Mouse (Mus musculus) kidney, embryonic 14.5 days (tissue): ENCODE data around the gene Afdn. TPM values are rescaled to one million over a fixed set of nuclear protein-coding genes. Genes with fewer than 3 reads are reported as not detected.
"Not testable (repeated sequence)": the region's sequence is repeated elsewhere in the genome, so short reads cannot be mapped to it uniquely, and the experiment has no call there.

Experiments used
- ATAC-seq: fragments of 200-750 bp; cut with Nextera tagmentation; 2 replicates; pipeline ENCODE4 v1.8.0; 2017; ENCODE audit warnings: moderate number of reproducible peaks, mild to moderate bottlenecking, moderate TSS enrichment, moderate library complexity; ENCODE audit not compliant: low FRiP score, low TSS enrichment
- H3K27ac ChIP-seq: fragments of 300-500 bp; sonication (generic); 2 replicates; pipeline ENCODE4 v1.5.1; 2014; ENCODE audit warnings: low read depth, mild to moderate bottlenecking, low read length, moderate library complexity, mixed read lengths
- H3K27me3 ChIP-seq: fragments of 300-500 bp; sonication (generic); 2 replicates; pipeline ENCODE4 v1.6.1; 2014; ENCODE audit warnings: mild to moderate bottlenecking, low read length; ENCODE audit not compliant: control insufficient read depth, insufficient read depth
- H3K36me3 ChIP-seq: fragments of 300-500 bp; sonication (generic); 2 replicates; pipeline ENCODE4 v1.6.1; 2014; ENCODE audit warnings: low read length, mixed read lengths; ENCODE audit not compliant: control insufficient read depth, insufficient read depth
- H3K4me1 ChIP-seq: fragments of 300-500 bp; sonication (generic); 2 replicates; pipeline ENCODE4 v1.6.1; 2014; ENCODE audit warnings: low read length, mixed read lengths; ENCODE audit not compliant: control insufficient read depth, insufficient read depth
- H3K4me2 ChIP-seq: fragments of 300-500 bp; sonication (generic); replicated peaks from 2 replicates; pipeline ENCODE4 v1.6.1; 2014; ENCODE audit warnings: low read depth, mild to moderate bottlenecking, low read length
- H3K4me3 ChIP-seq: fragments of 300-500 bp; sonication (generic); 2 replicates; pipeline ENCODE4 v1.5.1; 2014; ENCODE audit warnings: mild to moderate bottlenecking, low read length
- H3K9ac ChIP-seq: fragments of 300-500 bp; sonication (generic); 2 replicates; pipeline ENCODE4 v1.6.1; 2014; ENCODE audit warnings: low read depth, mild to moderate bottlenecking, low read length, moderate library complexity
- H3K9me3 ChIP-seq: fragments of 300-500 bp; sonication (generic); 2 replicates; pipeline ENCODE4 v1.6.1; 2016; ENCODE audit warnings: low read length; ENCODE audit not compliant: control insufficient read depth
- WGBS: fragments of 180-500 bp; shearing (Covaris S2); extraction: QIAGEN DNeasy Blood & Tissue Kit; methylation state at CpG from one replicate; pipeline ENCODE4 v1.1.7; 2014; 5-methylcytosine and 5-hydroxymethylcytosine counted together
- polyA plus RNA-seq: library from polyadenylated mRNA; unstranded; fragments of >200 nt; fragmentation: Nextera tagmentation; extraction: Ambion mirVana; gene quantifications from 2 replicates; pipeline ENCODE4 v1.2.1, GENCODE M21; 2014

Gene Afdn
- polyA plus RNA-seq, 1 experiment from 2014 or later, result 96.7 TPM

- not testable (repeated sequence) for H3K27me3 ChIP-seq, H3K27ac ChIP-seq, H3K4me1 ChIP-seq
Measured at GRCm38 (mm10) chr17:13948073-13948472, 187.7 kb downstream of the Afdn start, which contains the start of gene Gm7168. Gene Gm7168, plus strand, starts transcription at chr17:13948373.

DNA sequence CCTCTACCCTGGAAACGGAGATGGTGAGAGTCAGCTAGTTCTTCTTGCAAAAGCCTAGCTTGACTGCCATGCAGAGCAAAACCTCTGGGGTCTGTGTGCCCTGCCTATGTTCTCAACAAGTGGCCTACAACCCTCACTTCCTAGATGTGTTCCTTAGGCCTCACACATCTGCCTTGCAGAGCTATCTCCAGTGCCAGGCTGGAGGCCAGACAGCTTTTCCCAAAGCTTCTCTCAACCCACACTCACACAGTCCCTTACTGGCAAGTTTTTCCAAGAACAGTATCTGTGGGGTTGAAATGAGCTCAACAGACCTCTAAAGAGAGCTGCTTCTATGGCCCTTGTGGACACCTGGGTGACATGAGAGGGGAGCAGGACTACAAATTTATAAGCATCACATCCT is 191.2 kb downstream of the Afdn start:
- WGBS, result 84% methylated on average over 1 of the region's 1 CpGs

More at GRCm38 (mm10) chr17:13948073-13948472, 187.7 kb downstream of the Afdn start, which contains the start of gene Gm7168:
- H3K4me2 ChIP-seq, H3K4me3 ChIP-seq, H3K36me3 ChIP-seq, H3K9me3 ChIP-seq, H3K9ac ChIP-seq, ATAC-seq: not testable (repeated sequence)
- 82% methylated on average over 1 of the region's 2 CpGs for WGBS

More for the DNA sequence above, 191.2 kb downstream of the Afdn start:
- H3K36me3 ChIP-seq, H3K27me3 ChIP-seq, H3K4me1 ChIP-seq, H3K4me2 ChIP-seq, ATAC-seq, H3K27ac ChIP-seq, H3K9me3 ChIP-seq, H3K4me3 ChIP-seq, H3K9ac ChIP-seq: not testable (repeated sequence)

Other genes starting within 250 kb of the Afdn start
- gene Tcte2, start 1.3 kb downstream of the Afdn start, polyA plus RNA-seq, result 3.4 and 4.6 TPM in 2 replicates
- gene Gm7168, start 187.8 kb downstream of the Afdn start, polyA plus RNA-seq, result not detected in 2 replicates
- not detected in 2 replicates for gene Gm7356, start 243.2 kb downstream of the Afdn start, polyA plus RNA-seq